Mouse (Mus musculus) erythroblast, embryonic 14.5 days (primary cell): Measurements from ENCODE around the gene Cblb.

Experiments
- GATA1 ChIP-seq: IDR thresholded peaks from 2 replicates; pipeline ENCODE4 v1.6.1; 2012; ENCODE audit warnings: low read length, inconsistent platforms, mixed read lengths
- TAL1 ChIP-seq: IDR thresholded peaks from 3 replicates; pipeline ENCODE4 v1.6.1; 2012; ENCODE audit warnings: low read length, inconsistent platforms, mixed read lengths

GRCm38 (mm10) chr16:52179839-52180238, 148.8 kb downstream of the Cblb start:
- no peak for TF ChIP-seq GATA1
- no peak for TF ChIP-seq TAL1
